Mouse (Mus musculus): ENCODE measurements around the gene Golt1a. TPM values are rescaled to one million over a fixed set of nuclear protein-coding genes. Genes with fewer than 3 reads are reported as not detected.

Gene Golt1a
- polyA plus RNA-seq, 1 experiment from 2014 or later: 10.2 TPM

DNA sequence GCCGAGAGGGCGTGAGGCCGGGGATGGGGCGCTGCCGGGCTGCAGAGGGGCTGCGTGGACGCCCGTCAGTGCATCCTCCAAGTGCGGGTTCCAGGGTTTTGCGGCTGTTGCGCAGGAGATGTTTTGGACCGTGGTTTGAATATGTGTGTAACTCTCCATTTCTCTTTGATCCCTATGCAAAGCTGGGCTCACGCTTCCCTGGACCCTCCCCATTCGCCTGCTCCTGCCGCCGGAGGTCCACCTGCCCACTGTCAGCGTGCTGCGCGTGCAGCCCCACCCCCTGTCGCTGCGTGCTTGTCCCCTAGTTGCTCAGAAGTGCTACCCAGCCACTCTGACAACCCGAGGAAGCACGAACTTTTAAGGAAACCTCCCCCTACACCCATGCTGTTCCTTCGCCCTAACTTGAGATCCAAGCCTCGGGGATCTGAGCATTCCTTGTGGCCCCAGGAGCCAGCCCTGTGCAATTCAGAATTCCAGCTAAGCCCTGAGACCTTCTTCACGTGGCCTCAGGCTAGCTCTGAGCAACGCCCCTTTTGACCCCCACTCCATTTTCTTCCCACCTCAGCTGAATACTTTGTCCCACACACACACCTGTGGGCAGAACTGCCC lies 54.5 kb downstream of the Golt1a start:
- Histone ChIP-seq H3K4me3 (replicated peaks) (peak overlapping the region; percentile 55), H3K27ac (replicated peaks) (peak overlapping the region; percentile 65; the same call in 1 of the 2 replicates), H3K36me3 (replicated peaks) (no peaks in the 10 kb centered on the region), H3K9me3 (replicated peaks) (no peaks in the 10 kb centered on the region), H3K9ac (peak overlapping the region; percentile 49), H3K27me3 (peaks cover 39% of the 10 kb centered on the region), H3K4me2 (peak overlapping the region; percentile 74), H3K4me1 (replicated peaks) (peaks cover 41% of the 10 kb centered on the region)
- 8% methylated on average over 27 of the region's 27 CpGs for WGBS (ENCODE audit: insufficient replicate concordance)
- no peak for ATAC-seq (ENCODE audit: insufficient read depth)

DNA sequence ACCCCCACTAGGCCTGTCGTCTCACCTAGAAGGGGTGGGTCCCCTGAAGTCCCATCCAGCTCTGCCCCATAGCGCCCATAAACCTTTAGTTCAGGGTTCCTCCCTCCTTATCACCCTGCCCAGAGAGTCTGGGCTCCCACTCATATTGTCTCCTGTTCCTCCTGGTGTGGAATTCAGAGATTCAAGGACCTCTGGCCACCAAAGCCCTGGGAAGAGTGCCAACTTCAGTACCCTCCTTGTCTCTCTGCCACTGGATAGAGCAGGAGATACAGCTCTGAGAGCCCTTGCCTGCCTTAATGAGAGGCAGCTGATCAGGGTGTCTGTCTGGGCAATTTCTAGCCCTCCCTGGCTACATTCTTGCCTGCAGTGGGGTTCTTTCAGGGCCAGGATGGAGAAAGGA lies 55.3 kb downstream of the Golt1a start:
- Histone ChIP-seq H3K27ac (replicated peaks) (no peak overlapping the region), H3K9me3 (replicated peaks) (no peaks in the 10 kb centered on the region), H3K4me3 (replicated peaks) (no peak overlapping the region), H3K4me1 (replicated peaks) (peaks cover 41% of the 10 kb centered on the region), H3K9ac (no peak overlapping the region), H3K4me2 (0 out of 2 replicates have a peak overlapping the region, but pooled peaks have one; percentile 74), H3K27me3 (peaks cover 39% of the 10 kb centered on the region), H3K36me3 (replicated peaks) (no peaks in the 10 kb centered on the region)
- ATAC-seq (ENCODE audit: insufficient read depth): no peak
- 18% methylated on average over 2 of the region's 2 CpGs for WGBS (ENCODE audit: insufficient replicate concordance)

DNA sequence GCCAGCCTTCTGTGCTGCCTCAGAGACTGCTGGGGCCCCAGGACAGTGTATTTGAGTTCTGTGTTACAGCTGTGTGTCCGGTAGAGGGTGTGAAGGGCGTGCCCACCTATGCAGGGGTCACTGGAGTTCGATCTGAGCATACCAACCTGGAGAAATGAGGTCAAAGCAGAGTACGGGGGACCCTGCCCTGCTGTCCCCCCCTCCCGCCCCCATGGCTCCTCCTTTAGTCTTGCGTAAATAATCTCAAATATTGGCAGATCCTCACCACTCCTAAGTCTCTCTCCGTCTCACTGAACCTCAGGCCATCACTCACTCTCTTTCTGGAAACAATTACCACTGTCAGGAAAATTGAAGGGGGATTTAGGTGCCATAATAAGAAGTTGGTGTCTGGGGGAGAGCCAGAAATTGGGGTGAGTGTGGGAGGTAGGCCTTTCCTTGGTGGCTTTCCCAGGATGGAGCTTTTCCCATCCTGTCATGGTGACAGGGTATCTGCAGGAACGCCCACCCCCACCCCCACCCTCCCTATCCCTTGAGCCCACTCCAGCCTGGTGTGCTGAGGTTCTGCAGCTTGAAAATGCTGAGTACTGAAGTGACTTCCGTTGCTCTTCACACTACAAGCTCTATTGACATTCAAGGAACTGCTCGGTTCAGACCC lies 57.5 kb downstream of the Golt1a start:
- Histone ChIP-seq H3K9me3 (replicated peaks) (no peaks in the 10 kb centered on the region), H3K9ac (no peak overlapping the region), H3K27ac (replicated peaks) (no peak overlapping the region), H3K27me3 (peaks cover 37% of the 10 kb centered on the region), H3K36me3 (replicated peaks) (no peaks in the 10 kb centered on the region), H3K4me2 (no peak overlapping the region), H3K4me1 (replicated peaks) (peaks cover 48% of the 10 kb centered on the region), H3K4me3 (replicated peaks) (no peak overlapping the region)
- no peak for ATAC-seq (ENCODE audit: insufficient read depth)
- WGBS (ENCODE audit: insufficient replicate concordance): 36% methylated on average over 10 of the region's 10 CpGs

DNA sequence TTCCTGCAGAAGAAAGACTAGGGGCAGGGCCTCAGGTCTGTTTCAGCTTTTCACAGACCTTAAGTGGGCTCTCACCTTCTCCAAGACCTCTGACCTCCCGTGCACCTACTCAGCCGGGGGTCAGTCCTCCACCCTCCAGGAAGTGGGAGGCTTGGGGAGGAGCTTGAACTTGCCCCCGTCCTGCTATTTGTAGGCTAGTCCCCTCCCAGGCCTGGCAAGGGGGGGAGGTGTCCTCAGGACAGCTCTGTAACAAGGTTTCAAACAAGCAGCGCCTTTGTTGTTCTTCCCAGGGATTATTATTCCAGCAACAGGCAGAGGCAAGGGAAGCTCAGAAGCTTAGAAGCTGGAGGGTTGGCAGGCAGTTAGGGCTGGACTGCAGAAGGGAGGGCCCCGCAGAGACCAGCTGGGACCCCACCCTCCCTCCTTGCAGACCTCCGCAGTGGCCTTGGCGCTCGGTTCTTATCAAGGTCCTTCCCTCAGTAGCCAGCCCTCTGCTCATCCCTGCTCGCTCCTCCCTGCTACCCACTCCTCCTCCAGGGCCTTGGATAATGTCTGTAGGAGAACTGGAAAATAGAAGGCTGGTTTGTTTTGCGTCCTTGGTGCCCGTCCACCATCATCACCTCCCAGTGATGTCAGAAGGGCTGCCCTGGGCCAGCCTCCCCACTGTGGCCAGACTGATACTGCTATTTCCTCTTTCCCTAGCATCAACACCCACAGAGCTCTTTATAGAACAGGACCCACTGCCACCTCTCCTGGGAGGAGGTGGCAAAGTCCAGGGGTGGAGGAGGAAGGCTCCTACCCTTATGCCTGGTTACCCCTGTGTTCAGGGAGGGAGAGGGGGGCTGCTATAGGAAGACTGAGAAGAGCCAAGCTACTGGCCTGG lies 58.2 kb downstream of the Golt1a start:
- Histone ChIP-seq H3K27ac (replicated peaks) (no peak overlapping the region), H3K4me2 (0 out of 2 replicates have a peak overlapping the region, but pooled peaks have one; percentile 1), H3K9me3 (replicated peaks) (no peaks in the 10 kb centered on the region), H3K27me3 (peaks cover 29% of the 10 kb centered on the region), H3K4me3 (replicated peaks) (no peak overlapping the region), H3K9ac (no peak overlapping the region), H3K4me1 (replicated peaks) (peaks cover 52% of the 10 kb centered on the region), H3K36me3 (replicated peaks) (no peaks in the 10 kb centered on the region)
- WGBS (ENCODE audit: insufficient replicate concordance): 10% methylated on average over 11 of the region's 11 CpGs
- no peak for ATAC-seq (ENCODE audit: insufficient read depth)

DNA sequence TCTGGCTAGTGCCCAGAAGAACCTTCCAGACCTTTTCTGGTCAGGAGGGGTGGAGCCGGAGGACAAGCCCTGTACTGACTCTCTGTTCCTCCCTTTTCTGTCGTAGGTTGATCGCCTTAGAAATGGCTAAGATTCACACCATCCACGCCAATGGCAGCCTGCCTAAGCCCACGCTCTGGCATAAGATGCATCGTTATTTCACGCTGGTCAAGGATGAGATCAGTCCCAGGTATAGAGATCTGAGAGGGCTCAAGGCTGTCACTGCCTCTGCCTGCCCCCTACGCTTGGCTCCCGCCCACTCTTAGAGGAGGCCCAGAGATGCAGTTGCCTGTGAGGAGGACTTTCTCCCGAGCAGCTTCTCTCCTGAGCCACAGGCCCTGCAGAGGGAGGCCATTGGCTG lies 59.0 kb downstream of the Golt1a start:
- no peak for ATAC-seq (ENCODE audit: insufficient read depth)
- Histone ChIP-seq H3K4me2 (no peak overlapping the region), H3K36me3 (replicated peaks) (no peaks in the 10 kb centered on the region), H3K27ac (replicated peaks) (no peak overlapping the region), H3K4me1 (replicated peaks) (peaks cover 45% of the 10 kb centered on the region), H3K9ac (no peak overlapping the region), H3K9me3 (replicated peaks) (no peaks in the 10 kb centered on the region), H3K4me3 (replicated peaks) (no peak overlapping the region), H3K27me3 (peaks cover 21% of the 10 kb centered on the region)
- WGBS (ENCODE audit: insufficient replicate concordance): 54% methylated on average over 10 of the region's 10 CpGs

GRCm38 (mm10) chr1:133370352-133370751 lies 60.8 kb downstream of the Golt1a start:
- Histone ChIP-seq H3K4me1 (replicated peaks) (peaks cover 35% of the 10 kb centered on the region), H3K9me3 (replicated peaks) (no peaks in the 10 kb centered on the region), H3K27me3 (peaks cover 4% of the 10 kb centered on the region; the same call in 1 of the 2 replicates), H3K4me2 (no peak overlapping the region), H3K9ac (no peak overlapping the region), H3K36me3 (replicated peaks) (no peaks in the 10 kb centered on the region), H3K27ac (replicated peaks) (no peak overlapping the region), H3K4me3 (replicated peaks) (no peak overlapping the region)
- no peak for ATAC-seq (ENCODE audit: insufficient read depth)
- WGBS (ENCODE audit: insufficient replicate concordance): 51% methylated on average over 4 of the region's 4 CpGs

DNA sequence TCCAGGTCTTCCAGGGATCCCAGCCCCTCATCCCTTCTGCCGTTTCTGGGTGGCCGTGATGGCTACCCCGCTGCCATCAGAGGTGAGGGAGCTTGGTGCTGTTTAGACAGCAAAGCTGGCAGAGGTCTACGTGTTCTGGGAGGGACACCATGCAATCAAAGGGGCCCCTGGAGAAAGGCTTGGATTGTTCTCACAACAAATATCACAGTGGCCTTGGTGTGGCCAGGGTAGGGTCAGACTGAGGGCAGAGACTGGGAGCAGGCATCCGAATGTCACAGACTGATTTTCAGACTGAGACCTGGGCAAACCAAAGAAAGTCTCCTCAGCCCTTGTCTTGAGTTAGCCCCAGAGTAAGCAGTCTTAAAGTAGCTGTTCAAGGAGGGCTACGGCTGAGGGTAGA lies 61.8 kb downstream of the Golt1a start:
- no peak overlapping the region for H3K4me3 ChIP-seq (replicated peaks)
- H3K4me2 ChIP-seq: no peak overlapping the region
- H3K4me1 ChIP-seq (replicated peaks): peaks cover 41% of the 10 kb centered on the region
- H3K27me3 ChIP-seq: no peaks in the 10 kb centered on the region
- H3K9ac ChIP-seq: no peak overlapping the region
- H3K27ac ChIP-seq (replicated peaks): peak overlapping the region; percentile 63
- 59% methylated on average over 6 of the region's 6 CpGs for WGBS (ENCODE audit: insufficient replicate concordance)
- ATAC-seq (ENCODE audit: insufficient read depth): no peak
- no peaks in the 10 kb centered on the region for H3K36me3 ChIP-seq (replicated peaks)
- no peaks in the 10 kb centered on the region for H3K9me3 ChIP-seq (replicated peaks)

- Histone ChIP-seq H3K27me3 (no peaks in the 10 kb centered on the region), H3K4me2 (no peak overlapping the region), H3K4me3 (replicated peaks) (no peak overlapping the region), H3K36me3 (replicated peaks) (no peaks in the 10 kb centered on the region), H3K27ac (replicated peaks) (peak overlapping the region; percentile 67), H3K4me1 (replicated peaks) (peaks cover 38% of the 10 kb centered on the region), H3K9ac (no peak overlapping the region), H3K9me3 (replicated peaks) (no peaks in the 10 kb centered on the region)
- 29% methylated on average over 8 of the region's 8 CpGs for WGBS (ENCODE audit: insufficient replicate concordance)
- ATAC-seq (ENCODE audit: insufficient read depth): peak; percentile 64
Observed at GRCm38 (mm10) chr1:133372113-133372512, 62.5 kb downstream of the Golt1a start.

Other genes starting within 250 kb of the Golt1a start
- gene Ppp1r15b, start 178.7 kb upstream of the Golt1a start, polyA plus RNA-seq (2015; fragmentation: Nextera tagmentation; extraction: Ambion mirVana): 39.1 and 45.5 TPM in 2 replicates
- 2.2 and 2.5 TPM in 2 replicates for gene Plekha6, start 145.6 kb upstream of the Golt1a start, polyA plus RNA-seq (2015; fragmentation: Nextera tagmentation; extraction: Ambion mirVana)
- not detected in 2 replicates for gene Kiss1, start 12.1 kb downstream of the Golt1a start, polyA plus RNA-seq (2015; fragmentation: Nextera tagmentation; extraction: Ambion mirVana)
- gene Ren1, start 40.7 kb downstream of the Golt1a start, polyA plus RNA-seq (2015; fragmentation: Nextera tagmentation; extraction: Ambion mirVana): 0.66 and 0.84 TPM in 2 replicates
- gene Etnk2, start 53.8 kb downstream of the Golt1a start, polyA plus RNA-seq (2015; fragmentation: Nextera tagmentation; extraction: Ambion mirVana): 11.3 and 14.2 TPM in 2 replicates
- gene Sox13, start 114.6 kb downstream of the Golt1a start, polyA plus RNA-seq (2015; fragmentation: Nextera tagmentation; extraction: Ambion mirVana): 1.6 and 1.9 TPM in 2 replicates